Comparison of ENCODE assay signal across 15 mouse cellular contexts in the genomic region with DNA sequence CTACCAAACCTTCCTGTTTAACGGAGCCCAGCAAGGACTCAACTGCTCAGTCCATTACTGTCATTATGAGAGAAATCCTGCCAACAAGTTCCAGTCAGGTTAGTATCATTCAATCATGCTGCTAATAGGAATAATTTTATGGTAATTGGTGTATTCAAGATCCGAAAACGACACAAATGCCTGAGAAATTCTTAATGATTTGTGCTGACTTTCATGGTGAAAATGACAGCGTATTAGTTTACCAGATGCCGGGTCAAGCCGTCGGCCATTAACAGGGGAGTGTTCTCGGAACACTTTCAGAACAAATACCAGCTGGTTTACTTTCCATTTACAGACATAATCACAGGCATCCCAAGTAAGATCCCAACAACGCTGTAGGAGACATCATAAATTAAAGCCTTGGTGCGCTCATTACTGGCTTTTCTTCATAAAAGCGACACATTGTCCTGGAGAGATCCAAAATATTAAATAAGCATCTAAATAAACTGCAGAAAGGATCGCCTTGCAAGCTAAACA.
"Had no signal": no experiment of that assay in that cellular context is flagged by ENCODE, and none has a peak within 500 bp of the region (broad histone marks: within the 10 kb centered on the region; RNA-seq: fewer than 3 reads in every experiment).

No protein-coding gene starts in this region.

- H3K4me3 ChIP-seq: limb, embryonic 12.5 days; midbrain, embryonic 12.5 days; neural tube, embryonic 13.5 days had no signal

- H3K27ac ChIP-seq: limb, embryonic 12.5 days; liver, embryonic 14.5 days; midbrain, embryonic 12.5 days; neural tube, embryonic 13.5 days had no signal

- H3K36me3 ChIP-seq: limb, embryonic 12.5 days; midbrain, embryonic 12.5 days; neural tube, embryonic 13.5 days had no signal

- H3K9me3 ChIP-seq: limb, embryonic 12.5 days; midbrain, embryonic 12.5 days; neural tube, embryonic 13.5 days had no signal

- H3K9ac ChIP-seq: limb, embryonic 12.5 days; liver, embryonic 14.5 days; midbrain, embryonic 12.5 days; neural tube, embryonic 13.5 days had no signal

- H3K27me3 ChIP-seq: limb, embryonic 12.5 days; midbrain, embryonic 12.5 days; neural tube, embryonic 13.5 days had no signal

- DNase-seq: layer of hippocampus, adult 9-11 months; layer of hippocampus, postnatal 36 days; liver; lung, adult 18-20 months; retina, postnatal 1 day; right cerebral cortex, postnatal 4 days; spleen, adult 18-20 months; thymus, adult 18-20 months; thymus, postnatal 14 days had no signal

- H3K4me1 ChIP-seq: neural tube, embryonic 13.5 days had no signal

- ATAC-seq: intestine, embryonic 16.5 days; midbrain, embryonic 16.5 days had no signal

- H3K4me2 ChIP-seq: limb, embryonic 12.5 days; midbrain, embryonic 12.5 days; neural tube, embryonic 13.5 days had no signal
